Mouse (Mus musculus) cerebellum, postnatal 10 days (tissue): ENCODE results near the gene Pi16.

Source experiments
- DNase-seq, 2 experiments: peaks; one replicate each; pipeline ENCODE4 v3.0.0; 2021; ENCODE audit warnings: mixed read lengths in 2 of 2

The Pi16 gene

GRCm38 (mm10) chr17:29358928-29359327 lies 41.4 kb downstream of the Pi16 start:
- DNase-seq, result peak in 1 of 2 experiments; percentile 35

- peak in 1 of 2 experiments; percentile 44 for DNase-seq
Measured at GRCm38 (mm10) chr17:29360761-29361221, 43.3 kb downstream of the Pi16 start, which contains the start of gene Fgd2. Gene Fgd2 (plus strand): TSS chr17:29360914.

- peak in 1 of 2 experiments; percentile 6 for DNase-seq
Measured at GRCm38 (mm10) chr17:29361982-29362691, 44.7 kb downstream of the Pi16 start.

- DNase-seq, result no peak
Measured at GRCm38 (mm10) chr17:29363109-29363508, 45.6 kb downstream of the Pi16 start.

- DNase-seq, result peak; percentile 70 to 77
Measured at GRCm38 (mm10) chr17:29365105-29365621, 47.7 kb downstream of the Pi16 start.

GRCm38 (mm10) chr17:29368726-29369125 lies 51.2 kb downstream of the Pi16 start:
- DNase-seq, result no peak

- DNase-seq, result peak; percentile 98 to 99
Measured at GRCm38 (mm10) chr17:29370984-29371723, 53.7 kb downstream of the Pi16 start.

- no peak for DNase-seq
Measured at GRCm38 (mm10) chr17:29375871-29376270, 58.4 kb downstream of the Pi16 start.

- no peak for DNase-seq
Measured at GRCm38 (mm10) chr17:29378056-29378455, 60.6 kb downstream of the Pi16 start.
